ENCODE assay signal across 20 mouse cellular contexts in the genomic region with DNA sequence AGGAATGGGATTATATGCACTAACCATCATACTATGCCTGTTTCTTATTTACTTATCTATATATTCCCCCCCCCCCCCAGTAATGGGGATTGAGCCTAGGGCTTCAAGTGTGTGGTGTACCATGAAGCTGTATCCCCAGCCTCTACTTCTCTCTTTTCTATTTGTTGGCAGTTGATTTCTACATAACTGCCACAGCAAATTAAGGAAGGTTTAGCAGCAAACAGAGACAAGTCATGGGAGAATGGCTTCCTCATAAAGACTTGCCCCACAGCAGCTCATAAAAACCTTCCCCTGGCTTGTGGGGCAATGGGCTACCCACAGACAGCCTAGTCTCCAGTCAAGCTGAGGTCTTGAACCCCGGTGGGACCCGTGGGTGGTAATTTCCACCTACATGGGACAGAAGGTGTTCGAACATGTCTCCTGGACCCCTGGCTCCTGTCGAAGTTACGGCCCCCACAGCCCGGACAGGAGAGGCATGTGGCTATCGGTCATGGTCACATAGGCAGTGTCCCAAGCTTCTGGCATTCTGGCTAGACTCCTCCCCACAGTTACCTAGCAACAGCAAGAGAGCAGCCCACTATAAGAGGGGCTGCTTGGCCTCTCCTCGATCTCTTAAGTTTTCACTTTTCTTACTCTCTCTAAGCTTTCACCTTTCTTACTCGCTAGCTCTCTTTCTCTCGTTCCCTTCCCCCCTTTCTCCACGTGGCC. TPM values are rescaled to one million over a fixed set of nuclear protein-coding genes. Genes with fewer than 3 reads are reported as not detected.
DNase-seq lines count a peak whose midpoint lies in the region; ATAC-seq and TF ChIP-seq lines count a peak whose summit lies in the region.
"Had no signal": no experiment of that assay in that cellular context is flagged by ENCODE, and none has a peak within 500 bp of the region (broad histone marks: within the 10 kb centered on the region; RNA-seq: fewer than 3 reads in every experiment).

No protein-coding gene starts in this region.

- 65% methylated on average over 11 of the region's 11 CpGs for WGBS in hindbrain, embryonic 10.5 days
- 59% methylated on average over 11 of the region's 11 CpGs for WGBS in hindbrain, embryonic 13.5 days
- 50% methylated on average over 11 of the region's 11 CpGs for WGBS in lung, postnatal 0 days
- WGBS in intestine, embryonic 16.5 days: 55% methylated on average over 11 of the region's 11 CpGs
- WGBS in neural tube, embryonic 13.5 days: 32% methylated on average over 11 of the region's 11 CpGs

- peak overlapping the region; percentile 23 for H3K27ac ChIP-seq in hindbrain, embryonic 10.5 days
- no peak overlapping the region for H3K27ac ChIP-seq in hindbrain, embryonic 13.5 days
- H3K27ac ChIP-seq in lung, postnatal 0 days (ENCODE audit: low read length): no peak overlapping the region
- H3K27ac ChIP-seq in intestine, embryonic 16.5 days (ENCODE audit: low read length): no peak overlapping the region
- H3K27ac ChIP-seq in neural tube, embryonic 13.5 days (replicated peaks): no peak overlapping the region
- H3K27ac ChIP-seq: left cerebral cortex, adult 2 months; limb, embryonic 15.5 days; stomach, embryonic 15.5 days had no signal

- H3K4me1 ChIP-seq in hindbrain, embryonic 10.5 days (replicated peaks): peaks cover 34% of the 10 kb centered on the region
- peaks cover 9% of the 10 kb centered on the region; the same call in 1 of the 2 replicates for H3K4me1 ChIP-seq in hindbrain, embryonic 13.5 days (replicated peaks)
- no peaks in the 10 kb centered on the region; the same call in 1 of the 2 replicates for H3K4me1 ChIP-seq in lung, postnatal 0 days (ENCODE audit: insufficient read depth, low read depth, low read length)
- peaks cover 9% of the 10 kb centered on the region; the same call in 1 of the 2 replicates for H3K4me1 ChIP-seq in intestine, embryonic 16.5 days (ENCODE audit: control insufficient read depth, insufficient read depth, low read length)
- peaks cover 13% of the 10 kb centered on the region for H3K4me1 ChIP-seq in neural tube, embryonic 13.5 days (replicated peaks)

- no peak for TF ChIP-seq EP300 in lung, postnatal 0 days (IDR thresholded peaks at IDR 0.05)

- no peaks in the 10 kb centered on the region for H3K9me3 ChIP-seq in hindbrain, embryonic 10.5 days
- H3K9me3 ChIP-seq in hindbrain, embryonic 13.5 days: no peaks in the 10 kb centered on the region
- no peaks in the 10 kb centered on the region for H3K9me3 ChIP-seq in lung, postnatal 0 days (ENCODE audit: low read length)
- no peaks in the 10 kb centered on the region for H3K9me3 ChIP-seq in intestine, embryonic 16.5 days (ENCODE audit: control insufficient read depth, low read length)
- H3K9me3 ChIP-seq in neural tube, embryonic 13.5 days: no peaks in the 10 kb centered on the region
- H3K9me3 ChIP-seq: G1E; limb, embryonic 15.5 days; stomach, embryonic 15.5 days had no signal

- DNase-seq in hindbrain, embryonic 10.5 days (ENCODE audit: low spot score): no peak
- DNase-seq in lung, postnatal 0 days (ENCODE audit: low spot score): no peak
- no peak for DNase-seq in lung, postnatal 14 days
- DNase-seq in left cerebral cortex, adult 11 months (ENCODE audit: low spot score): no peak
- DNase-seq in right cerebral cortex, postnatal 25 days: no peak
- DNase-seq: adrenal gland, adult 8-10 months; cerebellum, adult 18-20 months; forebrain, postnatal 0 days; gastrocnemius, adult 2 months; heart, postnatal 4 days; lung, adult 18-20 months; thymus, postnatal 25 days had no signal

- no peaks in the 10 kb centered on the region; the same call in 1 of the 2 replicates for H3K27me3 ChIP-seq in hindbrain, embryonic 10.5 days (ENCODE audit: insufficient read depth, poor library complexity, severe bottlenecking)
- H3K27me3 ChIP-seq in hindbrain, embryonic 13.5 days: no peaks in the 10 kb centered on the region
- H3K27me3 ChIP-seq in lung, postnatal 0 days (replicated peaks; ENCODE audit: insufficient read depth, low read length): no peaks in the 10 kb centered on the region
- H3K27me3 ChIP-seq in intestine, embryonic 16.5 days (replicated peaks; ENCODE audit: control insufficient read depth, insufficient read depth, low read length): no peaks in the 10 kb centered on the region
- no peaks in the 10 kb centered on the region for H3K27me3 ChIP-seq in neural tube, embryonic 13.5 days
- H3K27me3 ChIP-seq: limb, embryonic 15.5 days; stomach, embryonic 15.5 days had no signal

- no peaks in the 10 kb centered on the region for H3K36me3 ChIP-seq in hindbrain, embryonic 10.5 days
- H3K36me3 ChIP-seq in hindbrain, embryonic 13.5 days: no peaks in the 10 kb centered on the region
- H3K36me3 ChIP-seq in lung, postnatal 0 days (ENCODE audit: insufficient read depth, low read length): no peaks in the 10 kb centered on the region
- H3K36me3 ChIP-seq in intestine, embryonic 16.5 days (ENCODE audit: control insufficient read depth, insufficient read depth, low read length): no peaks in the 10 kb centered on the region
- H3K36me3 ChIP-seq in neural tube, embryonic 13.5 days: no peaks in the 10 kb centered on the region
- H3K36me3 ChIP-seq: G1E; limb, embryonic 15.5 days; stomach, embryonic 15.5 days had no signal

- ATAC-seq in hindbrain, embryonic 13.5 days (ENCODE audit: low FRiP score): no peak
- no peak for ATAC-seq in lung, postnatal 0 days
- ATAC-seq in intestine, embryonic 16.5 days: peak; percentile 45
- ATAC-seq in neural tube, embryonic 13.5 days (ENCODE audit: low read depth): no peak
- ATAC-seq: forebrain, postnatal 0 days had no signal

- H3K4me3 ChIP-seq in hindbrain, embryonic 10.5 days: no peak overlapping the region
- no peak overlapping the region for H3K4me3 ChIP-seq in hindbrain, embryonic 13.5 days
- no peak overlapping the region for H3K4me3 ChIP-seq in lung, postnatal 0 days (ENCODE audit: low read depth, low read length)
- H3K4me3 ChIP-seq in intestine, embryonic 16.5 days (ENCODE audit: low read length): no peak overlapping the region
- H3K4me3 ChIP-seq in neural tube, embryonic 13.5 days: no peak overlapping the region
- H3K4me3 ChIP-seq: gastrocnemius, adult 2 months; left cerebral cortex, adult 2 months; limb, embryonic 15.5 days; myocyte; stomach, embryonic 15.5 days had no signal

- no peak for TF ChIP-seq CTCF in lung, postnatal 0 days (IDR thresholded peaks at IDR 0.05)

- no peak overlapping the region for H3K9ac ChIP-seq in hindbrain, embryonic 13.5 days
- H3K9ac ChIP-seq in lung, postnatal 0 days (replicated peaks; ENCODE audit: low read depth): no peak overlapping the region
- H3K9ac ChIP-seq in intestine, embryonic 16.5 days (ENCODE audit: low read depth, low read length): no peak overlapping the region
- H3K9ac ChIP-seq in neural tube, embryonic 13.5 days: no peak overlapping the region
- H3K9ac ChIP-seq: forebrain, postnatal 0 days; limb, embryonic 15.5 days; stomach, embryonic 15.5 days had no signal

- H3K4me2 ChIP-seq in hindbrain, embryonic 13.5 days: no peak overlapping the region
- 0 out of 2 replicates have a peak overlapping the region, but pooled peaks have one; percentile 17 for H3K4me2 ChIP-seq in lung, postnatal 0 days (replicated peaks; ENCODE audit: low read depth, low read length)
- no peak overlapping the region; the same call in 1 of the 2 replicates for H3K4me2 ChIP-seq in intestine, embryonic 16.5 days (ENCODE audit: low read depth, low read length)
- H3K4me2 ChIP-seq in neural tube, embryonic 13.5 days: peak overlapping the region; percentile 5; the same call in 1 of the 2 replicates
- H3K4me2 ChIP-seq: limb, embryonic 15.5 days; stomach, embryonic 15.5 days had no signal

RNA-seq across cellular contexts. Expression of a gene that starts 35.1 kb away (rescaled TPM):
- polyA plus RNA-seq in hindbrain, embryonic 10.5 days (2016; fragmentation: Nextera tagmentation; extraction: Ambion mirVana): 148 and 198 TPM in 2 replicates
- polyA plus RNA-seq in hindbrain, embryonic 13.5 days (2015; fragmentation: Nextera tagmentation; extraction: Ambion mirVana): 205 and 207 TPM in 2 replicates
- polyA plus RNA-seq in lung, postnatal 0 days (2015; fragmentation: Nextera tagmentation; extraction: Ambion mirVana): 159 and 165 TPM in 2 replicates
- 161 and 168 TPM in 2 replicates for polyA plus RNA-seq in intestine, embryonic 16.5 days (2015; fragmentation: Nextera tagmentation; extraction: Ambion mirVana)
- 198 and 216 TPM in 2 replicates for polyA plus RNA-seq in neural tube, embryonic 13.5 days (2015; fragmentation: Nextera tagmentation; extraction: Ambion mirVana)

Comparison
In these comparisons a context has a peak if more than half of its experiments do, and no peak if none do; other contexts are left out.
1. H3K4me2 ChIP-seq: peak in lung, postnatal 0 days (single experiment) and neural tube, embryonic 13.5 days (single experiment); none in hindbrain, embryonic 13.5 days (single experiment) and intestine, embryonic 16.5 days (single experiment).